Mouse (Mus musculus): ENCODE measurements around the gene Zfp983.
"Not testable (repeated sequence)": the region's sequence is repeated elsewhere in the genome, so short reads cannot be mapped to it uniquely, and the experiment has no call there.

Zfp983 gene

GRCm38 (mm10) chr17:21650364-21650907 lies at the start of gene Zfp983:
Zfp983 (plus strand) TSS chr17:21650624.
- DNase-seq = peak; percentile 82 to 89

GRCm38 (mm10) chr17:21616356-21616755 lies 34.1 kb upstream of the Zfp983 start:
- no peak for DNase-seq

- peak; percentile 20 to 43 for DNase-seq
Measured at GRCm38 (mm10) chr17:21617352-21617751, 33.1 kb upstream of the Zfp983 start.

DNA sequence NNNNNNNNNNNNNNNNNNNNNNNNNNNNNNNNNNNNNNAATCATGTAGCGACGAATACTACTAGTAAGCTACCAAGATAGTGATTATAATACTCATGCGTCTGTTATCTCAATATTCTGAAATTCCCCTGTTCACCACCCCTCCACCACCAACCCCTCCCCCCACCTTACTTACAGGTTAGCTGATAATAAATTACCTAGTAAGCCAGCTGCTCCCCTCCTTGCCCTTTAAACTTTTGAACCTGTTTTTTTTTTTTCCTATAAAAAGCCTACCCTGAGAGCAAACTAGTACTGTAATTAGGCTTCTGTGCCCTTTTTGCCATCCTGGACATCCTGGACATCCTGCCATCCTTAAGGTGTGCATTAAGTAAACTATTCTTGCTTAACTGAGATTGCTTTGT lies 26.8 kb upstream of the Zfp983 start:
- no peak for DNase-seq

GRCm38 (mm10) chr17:21635758-21636157 lies 14.7 kb upstream of the Zfp983 start:
- DNase-seq = not testable (repeated sequence)

DNA sequence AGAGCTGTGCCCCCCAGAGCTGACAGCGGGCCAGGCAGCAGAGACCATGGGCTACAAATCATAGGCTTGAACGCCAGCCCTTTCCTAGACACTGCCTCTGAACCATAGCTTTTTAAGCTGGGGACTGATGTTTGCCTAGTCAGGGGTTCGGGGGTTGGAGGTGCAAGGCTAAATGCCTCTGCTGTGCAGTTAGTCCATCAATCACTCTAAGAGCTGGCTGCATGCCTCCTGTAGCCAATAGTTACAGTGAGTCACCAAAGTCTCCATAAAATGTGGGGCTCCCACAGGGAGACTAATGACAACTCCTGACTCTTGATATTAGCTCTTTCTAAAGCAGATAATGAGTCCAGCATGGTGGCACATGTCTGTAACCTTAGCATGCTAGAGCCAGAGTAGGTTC lies 1.6 kb upstream of the Zfp983 start:
- no peak for DNase-seq

DNA sequence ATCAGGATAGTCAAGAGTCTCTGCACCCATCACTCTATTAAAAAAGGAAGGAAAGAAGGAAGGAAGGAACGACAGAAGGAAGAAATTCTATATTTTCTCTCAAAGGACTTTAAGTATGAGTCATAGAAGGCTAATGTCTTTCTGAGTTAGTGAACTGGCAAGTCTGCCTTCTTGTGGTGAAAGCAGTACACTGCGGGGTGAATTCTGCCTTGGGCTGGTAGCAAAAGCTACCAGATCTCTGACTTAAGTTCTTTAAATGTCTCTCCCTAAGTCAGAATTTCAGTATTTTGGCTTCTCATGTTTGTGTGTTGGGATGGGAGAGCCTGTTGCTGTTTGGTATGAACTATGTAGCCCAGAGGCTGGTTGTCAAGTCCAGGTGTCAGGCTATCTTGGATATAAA lies 488 bp upstream of the Zfp983 start:
- DNase-seq = peak; percentile 28 to 30

GRCm38 (mm10) chr17:21678826-21679225 lies 28.4 kb downstream of the Zfp983 start:
- not testable (repeated sequence) for DNase-seq

GRCm38 (mm10) chr17:21679273-21680018 lies 29.0 kb downstream of the Zfp983 start:
- peak; percentile 87 to 93 for DNase-seq

DNA sequence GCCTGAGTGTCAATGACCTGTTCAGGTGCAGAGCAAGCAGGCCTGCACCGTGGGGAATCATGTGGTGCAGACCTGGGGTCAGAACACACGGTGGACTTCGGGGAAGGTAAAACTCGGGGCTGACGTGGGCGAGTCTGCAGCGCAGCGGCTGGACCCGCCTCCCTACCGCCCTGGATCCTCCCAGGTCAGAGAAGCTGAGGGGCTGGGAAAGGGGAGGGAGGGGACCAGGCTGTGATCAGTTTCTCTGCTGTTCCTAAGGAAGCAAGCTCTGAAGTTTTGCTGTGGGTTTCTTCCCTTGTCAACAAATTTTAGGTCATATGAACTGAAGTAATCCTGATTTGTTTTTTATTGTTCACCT lies 29.6 kb downstream of the Zfp983 start:
- DNase-seq = not testable (repeated sequence)

DNA sequence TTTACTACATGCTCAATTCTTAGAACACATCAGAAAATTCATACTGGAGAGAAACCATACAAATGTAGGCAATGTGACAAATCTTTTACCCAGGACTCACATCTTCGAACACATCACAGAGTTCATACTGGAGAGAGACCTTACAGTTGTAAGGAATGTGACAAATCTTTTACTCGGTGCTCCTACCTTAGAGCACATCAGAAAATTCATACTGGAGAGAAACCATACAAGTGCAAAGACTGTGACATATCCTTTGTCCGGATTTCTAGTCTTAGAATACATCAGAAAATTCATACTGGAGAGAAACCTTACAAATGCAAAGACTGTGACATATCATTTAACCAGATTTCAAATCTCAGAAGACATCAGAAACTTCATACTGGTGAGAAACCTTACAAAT lies 41.1 kb downstream of the Zfp983 start, which contains the start of gene Gm10226:
Gm10226 (plus strand) TSS at position 301 of the 400 bp plus-strand sequence.
- DNase-seq = no peak

DNA sequence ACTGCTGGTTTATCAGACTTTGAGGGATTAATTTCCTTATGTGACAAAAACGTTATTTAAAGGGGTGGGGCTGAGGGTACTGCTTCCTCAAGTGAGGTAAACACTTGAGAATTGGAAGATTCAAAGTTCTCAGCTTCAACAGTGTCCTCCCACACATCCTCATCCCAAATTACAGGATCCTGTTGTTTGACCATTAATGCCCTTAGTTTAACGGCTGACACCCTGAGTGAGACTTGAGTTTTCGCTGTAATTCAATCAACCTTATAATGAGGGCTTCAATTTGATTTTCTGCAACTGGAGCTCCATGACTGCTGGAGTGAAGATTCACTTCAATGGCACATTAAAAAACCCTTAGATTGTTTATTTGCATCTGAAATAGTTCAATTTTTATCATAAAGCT lies 42.9 kb downstream of the Zfp983 start:
- DNase-seq = no peak

GRCm38 (mm10) chr17:21696073-21696472 lies 45.6 kb downstream of the Zfp983 start:
- no peak for DNase-seq

DNA sequence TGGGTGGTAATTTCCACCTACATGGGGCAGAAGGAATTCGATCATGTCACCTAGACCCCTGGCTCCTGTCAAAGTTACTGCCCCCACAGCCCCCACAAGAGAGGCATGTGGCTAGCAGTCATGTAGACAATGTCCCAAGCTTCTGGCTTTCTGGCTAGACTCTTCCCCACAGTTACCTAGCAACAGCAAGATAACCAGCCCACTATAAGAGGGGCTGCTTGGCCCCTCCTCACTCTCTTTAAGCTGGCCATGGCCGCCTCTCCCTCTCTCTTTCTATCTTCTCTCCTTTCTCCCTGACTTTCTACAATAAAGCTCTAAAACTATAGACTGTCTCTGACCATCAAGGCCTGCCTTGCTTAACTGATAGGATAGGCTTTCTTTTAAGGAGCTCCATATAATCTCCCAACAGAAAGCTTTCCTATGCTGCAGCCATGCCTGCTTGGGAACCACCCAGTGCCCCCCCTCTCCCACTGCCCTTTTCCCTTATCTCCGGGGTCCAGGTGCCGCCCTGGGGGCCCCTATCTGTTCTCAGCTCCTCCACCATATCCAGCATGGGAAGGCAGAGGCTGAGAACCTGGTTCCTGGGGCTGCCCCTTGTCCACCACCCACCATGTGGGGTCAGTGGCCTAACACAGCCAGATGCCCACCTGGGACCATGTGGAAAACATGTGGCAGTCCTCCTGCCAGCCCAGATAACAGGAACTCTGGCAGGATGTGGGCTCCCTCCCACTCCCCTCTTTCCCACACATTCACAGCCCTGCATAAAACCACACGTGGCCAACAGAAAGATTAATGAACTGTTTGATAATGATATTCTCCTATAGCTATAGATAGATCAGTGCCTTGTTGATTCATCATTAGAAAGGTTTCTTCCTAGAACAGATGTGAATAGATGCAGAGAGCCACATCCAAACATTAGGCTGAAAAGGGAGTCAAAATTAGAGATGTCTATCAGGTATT lies 52.1 kb downstream of the Zfp983 start:
- DNase-seq = no peak

- no peak for DNase-seq
Measured at GRCm38 (mm10) chr17:21703414-21703813, 53.0 kb downstream of the Zfp983 start.

DNA sequence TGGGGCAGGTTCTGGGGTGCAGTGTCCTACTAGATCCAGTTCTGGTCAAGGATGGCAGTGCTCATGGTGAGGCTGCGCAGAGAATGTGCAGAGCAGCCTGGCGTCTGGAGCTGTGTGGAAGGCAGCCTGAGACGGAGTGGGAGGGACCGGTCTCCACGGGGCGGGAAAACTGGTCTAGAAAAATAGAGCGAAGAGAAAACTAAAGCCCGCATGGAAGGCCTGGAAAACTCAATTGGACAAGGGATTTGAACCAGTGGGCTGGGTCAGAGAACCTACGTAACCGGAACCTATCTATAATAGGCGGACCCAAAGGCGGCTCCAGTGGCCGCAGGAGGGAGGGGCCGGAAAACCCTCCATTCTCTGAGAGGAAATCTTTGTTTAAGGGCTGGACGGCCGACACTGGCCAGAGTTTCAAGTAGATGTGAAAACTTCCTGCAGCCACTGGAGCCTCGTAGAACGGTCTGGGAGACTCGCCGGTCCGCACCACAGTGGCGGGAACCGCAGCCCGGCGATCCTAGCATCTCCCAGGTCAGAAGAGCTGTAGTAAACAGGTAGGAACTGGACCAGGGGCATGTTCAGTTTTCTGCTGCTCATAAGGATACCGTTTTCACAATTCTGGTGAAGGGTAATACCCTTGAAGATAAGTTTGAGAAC lies 57.0 kb downstream of the Zfp983 start, which contains the start of gene Zfp760:
Zfp760 (plus strand) TSS at position 399 of the 654 bp plus-strand sequence.
- DNase-seq = peak; percentile 45 to 49

- no peak for DNase-seq
Measured at GRCm38 (mm10) chr17:21708401-21708800, 58.0 kb downstream of the Zfp983 start.
